Comparison of ENCODE assay signal across 18 mouse cellular contexts in genomic region chr6:8531104-8531894, GRCm38 (mm10). TPM values are rescaled to one million over a fixed set of nuclear protein-coding genes. Genes with fewer than 3 reads are reported as not detected.
DNase-seq lines count a peak whose midpoint lies in the region; ATAC-seq and TF ChIP-seq lines count a peak whose summit lies in the region.
"Had no signal": no experiment of that assay in that cellular context is flagged by ENCODE, and none has a peak within 500 bp of the region (broad histone marks: within the 10 kb centered on the region; RNA-seq: fewer than 3 reads in every experiment).

No protein-coding gene starts in this region.

- TF ChIP-seq EP300 in liver, embryonic 14.5 days (IDR thresholded peaks at IDR 0.05; ENCODE audit: low read depth), result peak; percentile 89

- WGBS in heart, embryonic 11.5 days (ENCODE audit: insufficient replicate concordance), result 54% methylated on average over 4 of the region's 4 CpGs
- 24% methylated on average over 4 of the region's 4 CpGs for WGBS in liver, embryonic 14.5 days (ENCODE audit: insufficient replicate concordance)
- WGBS in forebrain, embryonic 13.5 days, result 88% methylated on average over 4 of the region's 4 CpGs

- no peaks in the 10 kb centered on the region for H3K27me3 ChIP-seq in heart, embryonic 11.5 days (ENCODE audit: control insufficient read depth, insufficient read depth, low read length)
- no peaks in the 10 kb centered on the region for H3K27me3 ChIP-seq in erythroblast, embryonic 14.5 days (ENCODE audit: control insufficient read depth)
- no peaks in the 10 kb centered on the region for H3K27me3 ChIP-seq in liver, embryonic 14.5 days (ENCODE audit: control insufficient read depth, insufficient read depth, low read length)
- H3K27me3 ChIP-seq in forebrain, embryonic 13.5 days, result no peaks in the 10 kb centered on the region
- H3K27me3 ChIP-seq: embryonic facial prominence, embryonic 13.5 days; hindbrain, embryonic 13.5 days; limb, embryonic 15.5 days had no signal

- no peaks in the 10 kb centered on the region for H3K4me1 ChIP-seq in heart, embryonic 11.5 days (ENCODE audit: control insufficient read depth, insufficient read depth, low read length)
- peaks cover 23% of the 10 kb centered on the region for H3K4me1 ChIP-seq in erythroblast, embryonic 14.5 days (ENCODE audit: control insufficient read depth)
- peaks cover 14 to 18% of the 10 kb centered on the region in 2 experiments for H3K4me1 ChIP-seq in liver, embryonic 14.5 days (replicated peaks; ENCODE audit: control insufficient read depth in 2 of 2, insufficient read depth in 2 of 2, low read length in 1 of 2)
- H3K4me1 ChIP-seq in forebrain, embryonic 13.5 days, result no peaks in the 10 kb centered on the region
- H3K4me1 ChIP-seq: embryonic facial prominence, embryonic 13.5 days; hindbrain, embryonic 13.5 days; limb, embryonic 15.5 days; midbrain, embryonic 10.5 days had no signal

- H3K4me3 ChIP-seq in heart, embryonic 11.5 days (ENCODE audit: low read depth, low read length), result no peak overlapping the region
- H3K4me3 ChIP-seq in erythroblast, embryonic 14.5 days (replicated peaks), result peak overlapping the region; percentile 5
- H3K4me3 ChIP-seq in liver, embryonic 14.5 days (ENCODE audit: insufficient read depth in 1 of 2, low read depth in 2 of 2, low read length in 2 of 2), result no peak overlapping the region
- H3K4me3 ChIP-seq in forebrain, embryonic 13.5 days, result no peak overlapping the region
- H3K4me3 ChIP-seq: embryonic facial prominence, embryonic 13.5 days; hindbrain, embryonic 13.5 days; limb, embryonic 15.5 days; midbrain, embryonic 10.5 days had no signal

- no peak overlapping the region for H3K9ac ChIP-seq in heart, embryonic 11.5 days (ENCODE audit: low read depth, low read length)
- H3K9ac ChIP-seq in liver, embryonic 14.5 days (replicated peaks), result peak overlapping the region; percentile 36; the same call in 1 of the 2 replicates
- H3K9ac ChIP-seq in forebrain, embryonic 13.5 days, result no peak overlapping the region
- H3K9ac ChIP-seq: embryonic facial prominence, embryonic 13.5 days; hindbrain, embryonic 13.5 days; limb, embryonic 15.5 days had no signal

- no peaks in the 10 kb centered on the region for H3K36me3 ChIP-seq in heart, embryonic 11.5 days (ENCODE audit: control insufficient read depth, insufficient read depth, low read length)
- H3K36me3 ChIP-seq in erythroblast, embryonic 14.5 days (ENCODE audit: control insufficient read depth), result no peaks in the 10 kb centered on the region; the same call in none of the 2 replicates
- H3K36me3 ChIP-seq in liver, embryonic 14.5 days (replicated peaks; ENCODE audit: control insufficient read depth, insufficient read depth, low read depth), result no peaks in the 10 kb centered on the region
- H3K36me3 ChIP-seq in forebrain, embryonic 13.5 days (ENCODE audit: poor library complexity, severe bottlenecking), result no peaks in the 10 kb centered on the region
- H3K36me3 ChIP-seq: embryonic facial prominence, embryonic 13.5 days; hindbrain, embryonic 13.5 days; limb, embryonic 15.5 days; midbrain, embryonic 10.5 days had no signal

- H3K4me2 ChIP-seq in heart, embryonic 11.5 days, result no peak overlapping the region
- H3K4me2 ChIP-seq in liver, embryonic 14.5 days (ENCODE audit: low read depth), result peak overlapping the region; percentile 65
- H3K4me2 ChIP-seq in forebrain, embryonic 13.5 days, result no peak overlapping the region
- H3K4me2 ChIP-seq: embryonic facial prominence, embryonic 13.5 days; hindbrain, embryonic 13.5 days; limb, embryonic 15.5 days had no signal

- no peak overlapping the region for H3K27ac ChIP-seq in heart, embryonic 11.5 days (ENCODE audit: low read depth, low read length)
- H3K27ac ChIP-seq in liver, embryonic 14.5 days, result peak overlapping the region; percentile 72
- no peak overlapping the region for H3K27ac ChIP-seq in forebrain, embryonic 13.5 days
- H3K27ac ChIP-seq: embryonic facial prominence, embryonic 13.5 days; hindbrain, embryonic 13.5 days; kidney, postnatal 0 days; limb, embryonic 15.5 days; midbrain, embryonic 10.5 days had no signal

- no peak for ATAC-seq in heart, embryonic 11.5 days (replicated peaks; ENCODE audit: insufficient number of reproducible peaks, low FRiP score, low TSS enrichment)
- ATAC-seq in liver, embryonic 14.5 days (ENCODE audit: insufficient read depth), result peak; percentile 98
- ATAC-seq in monocyte, adult 5-6 weeks (replicated peaks; ENCODE audit: insufficient number of reproducible peaks, low FRiP score, low TSS enrichment, poor library complexity, severe bottlenecking), result peak; percentile 61
- no peak for ATAC-seq in forebrain, embryonic 13.5 days

- peak; percentile 64 for DNase-seq in heart, adult 11 months
- DNase-seq in liver, embryonic 14.5 days (ENCODE audit: low read depth in 3 of 3, low spot score in 3 of 3), result peak; percentile 51 to 61 (median 55)
- DNase-seq in adipocyte (ENCODE audit: low spot score), result no peak
- DNase-seq in layer of hippocampus, postnatal 10 days (ENCODE audit: low spot score in 2 of 2), result no peak
- DNase-seq: adrenal gland, postnatal 10 days; cerebellum, adult 11-12 months; lung, postnatal 10 days; right cerebral cortex, postnatal 25 days; thymus, postnatal 25 days had no signal

- no peaks in the 10 kb centered on the region for H3K9me3 ChIP-seq in heart, embryonic 11.5 days (replicated peaks; ENCODE audit: control insufficient read depth, low read length)
- H3K9me3 ChIP-seq in erythroblast, embryonic 14.5 days (ENCODE audit: control insufficient read depth, low read length), result no peaks in the 10 kb centered on the region
- no peaks in the 10 kb centered on the region for H3K9me3 ChIP-seq in liver, embryonic 14.5 days (ENCODE audit: control insufficient read depth, low read length)
- H3K9me3 ChIP-seq in forebrain, embryonic 13.5 days (replicated peaks), result no peaks in the 10 kb centered on the region
- H3K9me3 ChIP-seq: embryonic facial prominence, embryonic 13.5 days; hindbrain, embryonic 13.5 days; limb, embryonic 15.5 days; midbrain, embryonic 10.5 days had no signal

- TF ChIP-seq CTCF in liver, embryonic 14.5 days (IDR thresholded peaks at IDR 0.05; ENCODE audit: low read depth), result no peak

RNA-seq across cellular contexts. Expression of gene Glcci1, which starts 21.9 kb away (rescaled TPM):
- polyA plus RNA-seq in heart, embryonic 11.5 days (2014; fragmentation: Nextera tagmentation; extraction: Ambion mirVana), result 6.7 and 7.4 TPM in 2 replicates
- polyA plus RNA-seq in erythroblast, embryonic 14.5 days (2012), result 0.26 and 0.29 TPM in 2 replicates
- polyA plus RNA-seq in liver, embryonic 14.5 days (2012; rRNA removed), result 0.84 and 1.2 TPM in 2 replicates
- polyA plus RNA-seq in liver, embryonic 14.5 days (2014; fragmentation: Nextera tagmentation; extraction: Ambion mirVana), result 1.5 and 2.4 TPM in 2 replicates
- total RNA-seq in monocyte, adult 5-6 weeks (2017), result 15.1 to 25.3 TPM (median 19.9 TPM) in 3 replicates
- polyA plus RNA-seq in forebrain, embryonic 13.5 days (2015; fragmentation: Nextera tagmentation; extraction: Ambion mirVana), result 9.6 and 14.6 TPM in 2 replicates
- 10 to 100 TPM; 29.3 to 36.4 TPM for total RNA-seq in layer of hippocampus, postnatal 10 days (2021)

Comparison
In these comparisons a context has a peak if more than half of its experiments do, and no peak if none do; other contexts are left out.
1. DNase-seq: peak in heart, adult 11 months (single experiment) and liver, embryonic 14.5 days (3 of 3); none in adipocyte (single experiment) and layer of hippocampus, postnatal 10 days (0 of 2).
2. ATAC-seq: peak in liver, embryonic 14.5 days (single experiment) and monocyte, adult 5-6 weeks (single experiment); none in heart, embryonic 11.5 days (single experiment) and forebrain, embryonic 13.5 days (single experiment).